Mouse (Mus musculus) stomach, embryonic 14.5 days (tissue): ENCODE measurements around the gene Fxr2. TPM values are rescaled to one million over a fixed set of nuclear protein-coding genes. Genes with fewer than 3 reads are reported as not detected.

ENCODE experiments used
- ATAC-seq: fragments of 200-750 bp; cut with Nextera tagmentation; 2 replicates; pipeline ENCODE4 v1.8.0; 2017; ENCODE audit warnings: low read depth, moderate TSS enrichment; ENCODE audit not compliant: insufficient number of reproducible peaks, insufficient read depth, low FRiP score
- H3K27ac ChIP-seq: fragments of 300-500 bp; sonication (generic); 2 replicates; pipeline ENCODE4 v1.5.1; 2014; ENCODE audit warnings: mild to moderate bottlenecking, low read length, moderate library complexity, mixed read lengths
- H3K27me3 ChIP-seq: fragments of 300-500 bp; sonication (generic); 2 replicates; pipeline ENCODE4 v1.6.1; 2014; ENCODE audit warnings: low read length, control low read depth, mixed read lengths; ENCODE audit not compliant: control insufficient read depth, insufficient read depth
- H3K36me3 ChIP-seq: fragments of 300-500 bp; sonication (generic); 2 replicates; pipeline ENCODE4 v1.6.1; 2014; ENCODE audit warnings: mild to moderate bottlenecking, control low read depth, low read length, moderate library complexity, mixed read lengths; ENCODE audit not compliant: control insufficient read depth, insufficient read depth
- H3K4me1 ChIP-seq: fragments of 300-500 bp; sonication (generic); 2 replicates; pipeline ENCODE4 v1.6.1; 2014; ENCODE audit warnings: low read length, control low read depth, mixed read lengths; ENCODE audit not compliant: control insufficient read depth, insufficient read depth
- H3K4me2 ChIP-seq: fragments of 300-500 bp; sonication (generic); replicated peaks from 2 replicates; pipeline ENCODE4 v1.6.1; 2014; ENCODE audit warnings: low read depth, low read length, control low read depth
- H3K4me3 ChIP-seq: fragments of 300-500 bp; sonication (generic); 2 replicates; pipeline ENCODE4 v1.5.1; 2014; ENCODE audit warnings: low read depth, low read length, control low read depth
- H3K9ac ChIP-seq: fragments of 300-500 bp; sonication (generic); replicated peaks from 2 replicates; pipeline ENCODE4 v1.6.1; 2014; ENCODE audit warnings: low read depth, mild to moderate bottlenecking, control low read depth, low read length, moderate library complexity, mixed read lengths
- H3K9me3 ChIP-seq: fragments of 300-500 bp; sonication (generic); 2 replicates; pipeline ENCODE4 v1.6.1; 2016; ENCODE audit warnings: low read depth, low read length, control low read depth; ENCODE audit not compliant: control insufficient read depth
- WGBS: fragments of 180-500 bp; shearing (Covaris S2); extraction: QIAGEN DNeasy Blood & Tissue Kit; methylation state at CpG from one replicate; pipeline ENCODE4 v1.1.7; 2014; 5-methylcytosine and 5-hydroxymethylcytosine counted together
- polyA plus RNA-seq: library from polyadenylated mRNA; unstranded; fragments of >200 nt; fragmentation: Nextera tagmentation; extraction: Ambion mirVana; gene quantifications from 2 replicates; pipeline ENCODE4 v1.2.1, GENCODE M21; 2014

Fxr2 gene
- 20.9 and 26.0 TPM in 2 replicates for polyA plus RNA-seq

GRCm38 (mm10) chr11:69632284-69633089 lies at the start of gene Fxr2:
TSS of gene Fxr2 (plus strand) at chr11:69632990.
- peak; percentile 99 for ATAC-seq
- peaks cover 17% of the 10 kb centered on the region for H3K4me1 ChIP-seq
- peak within 1 kb of the TSS; percentile 81 for H3K4me2 ChIP-seq
- H3K9me3 ChIP-seq: no peaks in the 10 kb centered on the region
- no peaks in the 10 kb centered on the region for H3K27me3 ChIP-seq
- WGBS: under 1% methylated on average over 42 of the region's 56 CpGs
- peaks cover 3% of the 10 kb centered on the region for H3K36me3 ChIP-seq
- H3K9ac ChIP-seq: peak within 1 kb of the TSS; percentile 95
- peak within 1 kb of the TSS; percentile 98 for H3K4me3 ChIP-seq
- peak within 1 kb of the TSS; percentile 90 for H3K27ac ChIP-seq

- no peaks in the 10 kb centered on the region for H3K27me3 ChIP-seq
- H3K4me3 ChIP-seq: no peak overlapping the region
- H3K9me3 ChIP-seq: no peaks in the 10 kb centered on the region
- 0 out of 2 replicates have a peak, but pooled peaks cover 6% of the 10 kb centered on the region for H3K4me1 ChIP-seq
- no peak overlapping the region for H3K27ac ChIP-seq
- 87% methylated on average over 7 of the region's 7 CpGs for WGBS
- H3K9ac ChIP-seq: no peak overlapping the region
- H3K4me2 ChIP-seq: no peak overlapping the region
- H3K36me3 ChIP-seq: peaks cover 34% of the 10 kb centered on the region
- no peak for ATAC-seq
Measured at GRCm38 (mm10) chr11:69584008-69584407, 48.8 kb upstream of the Fxr2 start.

GRCm38 (mm10) chr11:69584937-69585336 lies 47.9 kb upstream of the Fxr2 start:
- WGBS: 95% methylated on average over 13 of the region's 13 CpGs
- peaks cover 44% of the 10 kb centered on the region for H3K36me3 ChIP-seq
- no peak for ATAC-seq
- H3K27me3 ChIP-seq: no peaks in the 10 kb centered on the region
- H3K9me3 ChIP-seq: no peaks in the 10 kb centered on the region
- H3K4me1 ChIP-seq: 0 out of 2 replicates have a peak, but pooled peaks cover 6% of the 10 kb centered on the region
- no peak overlapping the region for H3K27ac ChIP-seq
- no peak overlapping the region for H3K9ac ChIP-seq
- H3K4me3 ChIP-seq: no peak overlapping the region
- no peak overlapping the region for H3K4me2 ChIP-seq

- no peak for ATAC-seq
- 79% methylated on average over 7 of the region's 7 CpGs for WGBS
- H3K36me3 ChIP-seq: peaks cover 52% of the 10 kb centered on the region
Measured at GRCm38 (mm10) chr11:69585718-69586325, 47.0 kb upstream of the Fxr2 start.

GRCm38 (mm10) chr11:69589207-69589834 lies 43.5 kb upstream of the Fxr2 start:
- H3K27ac ChIP-seq: no peak overlapping the region
- no peak for ATAC-seq
- H3K4me1 ChIP-seq: no peaks in the 10 kb centered on the region
- no peaks in the 10 kb centered on the region for H3K9me3 ChIP-seq
- peaks cover 55% of the 10 kb centered on the region for H3K36me3 ChIP-seq
- H3K27me3 ChIP-seq: no peaks in the 10 kb centered on the region
- no peak overlapping the region for H3K9ac ChIP-seq
- 90% methylated on average over 22 of the region's 22 CpGs for WGBS
- H3K4me2 ChIP-seq: no peak overlapping the region
- H3K4me3 ChIP-seq: no peak overlapping the region

More at GRCm38 (mm10) chr11:69585718-69586325, 47.0 kb upstream of the Fxr2 start:
- Histone ChIP-seq H3K9ac (no peak overlapping the region), H3K27me3 (no peaks in the 10 kb centered on the region), H3K4me3 (no peak overlapping the region), H3K4me1 (0 out of 2 replicates have a peak, but pooled peaks cover 6% of the 10 kb centered on the region), H3K4me2 (no peak overlapping the region), H3K9me3 (no peaks in the 10 kb centered on the region), H3K27ac (no peak overlapping the region)

GRCm38 (mm10) chr11:69590622-69591021 lies 42.2 kb upstream of the Fxr2 start:
- Histone ChIP-seq H3K27me3 (no peaks in the 10 kb centered on the region), H3K9ac (no peak overlapping the region), H3K27ac (no peak overlapping the region), H3K4me2 (no peak overlapping the region), H3K9me3 (no peaks in the 10 kb centered on the region), H3K4me1 (no peaks in the 10 kb centered on the region), H3K36me3 (peaks cover 49% of the 10 kb centered on the region), H3K4me3 (no peak overlapping the region)
- ATAC-seq: no peak
- WGBS: 92% methylated on average over 8 of the region's 8 CpGs

GRCm38 (mm10) chr11:69591424-69591823 lies 41.4 kb upstream of the Fxr2 start:
- Histone ChIP-seq H3K36me3 (peaks cover 49% of the 10 kb centered on the region), H3K4me2 (no peak overlapping the region), H3K4me3 (no peak overlapping the region), H3K27me3 (no peaks in the 10 kb centered on the region), H3K27ac (no peak overlapping the region), H3K9ac (no peak overlapping the region), H3K4me1 (no peaks in the 10 kb centered on the region), H3K9me3 (no peaks in the 10 kb centered on the region)
- no peak for ATAC-seq
- WGBS: 76% methylated on average over 3 of the region's 3 CpGs

- Histone ChIP-seq H3K4me1 (no peaks in the 10 kb centered on the region), H3K27ac (no peak overlapping the region), H3K9me3 (no peaks in the 10 kb centered on the region), H3K9ac (no peak overlapping the region), H3K36me3 (peaks cover 46% of the 10 kb centered on the region), H3K4me2 (no peak overlapping the region), H3K4me3 (no peak overlapping the region), H3K27me3 (no peaks in the 10 kb centered on the region)
- no peak for ATAC-seq
- 83% methylated on average over 7 of the region's 7 CpGs for WGBS
Measured at GRCm38 (mm10) chr11:69591899-69592637, 40.7 kb upstream of the Fxr2 start.
